Mouse (Mus musculus) adrenal gland, adult 2 months (tissue): Measurements from ENCODE around the gene Copg1. TPM values are rescaled to one million over a fixed set of nuclear protein-coding genes. Genes with fewer than 3 reads are reported as not detected.
A peak's percentile ranks its signal among the peaks of the same experiment; 100 is the strongest.

Experiments used
- DNase-seq: peaks from one replicate; pipeline ENCODE4 v3.0.0; 2021
- long read RNA-seq: library from polyadenylated mRNA; stranded (forward); transcript quantifications from one replicate; pipeline ENCODE4 v2.0.0, GENCODE M21; 2021
- polyA plus RNA-seq: library from polyadenylated mRNA; depleted of rRNA; stranded (reverse); fragments of >200 nt; gene quantifications from 2 replicates; pipeline ENCODE4 v1.2.3, GENCODE M21; 2012; rRNA removed
- total RNA-seq, 2 experiments: library from RNA; stranded (reverse); gene quantifications; 2 replicates each; pipeline ENCODE4 v1.2.3; 2021

The Copg1 gene
- total RNA-seq = 100 to 1,000 TPM; 102 to 104 TPM
- 26.0 and 41.0 TPM in 2 replicates for polyA plus RNA-seq
- long read RNA-seq, full-length matches to known transcripts = 137 of 174 reads
- long read RNA-seq, partial matches to known transcripts = 28 of 174 reads
- long read RNA-seq, other reads (novel, unspliced or antisense) = 9 of 174 reads

DNA sequence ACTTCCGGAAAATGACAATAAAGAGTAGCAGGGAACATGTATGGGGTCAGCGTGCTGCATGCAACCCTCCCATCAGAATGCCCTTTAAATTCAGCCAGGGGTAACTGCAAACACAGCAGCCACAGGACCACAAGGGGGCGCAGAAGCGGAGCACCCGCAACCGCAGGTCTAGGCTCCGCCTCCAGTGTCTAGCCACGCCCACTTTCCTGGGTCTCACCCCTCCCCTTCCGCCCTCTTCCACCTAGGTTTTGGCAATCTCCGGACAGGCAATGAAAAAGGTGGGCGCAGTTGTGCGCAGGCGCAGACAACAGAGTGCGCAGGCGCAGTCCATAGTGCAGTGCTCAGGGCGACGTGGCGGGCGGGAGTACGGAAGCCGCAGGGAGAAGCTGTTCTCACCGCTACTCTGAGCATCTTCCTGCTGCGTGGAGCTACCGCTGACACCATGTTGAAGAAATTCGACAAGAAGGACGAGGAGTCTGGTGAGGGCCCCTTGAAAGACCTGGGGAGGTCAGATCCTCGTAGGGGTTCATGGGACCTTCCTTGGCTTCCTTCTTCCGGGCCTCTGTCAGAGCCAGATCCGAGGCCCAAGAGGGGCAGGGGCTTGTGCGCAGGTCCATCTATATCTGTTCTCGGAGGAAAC, at the start of gene Copg1:
Copg1 (plus strand) TSS at position 221 of the 640 bp plus-strand sequence.
- DNase-seq = peak; percentile 100

DNA sequence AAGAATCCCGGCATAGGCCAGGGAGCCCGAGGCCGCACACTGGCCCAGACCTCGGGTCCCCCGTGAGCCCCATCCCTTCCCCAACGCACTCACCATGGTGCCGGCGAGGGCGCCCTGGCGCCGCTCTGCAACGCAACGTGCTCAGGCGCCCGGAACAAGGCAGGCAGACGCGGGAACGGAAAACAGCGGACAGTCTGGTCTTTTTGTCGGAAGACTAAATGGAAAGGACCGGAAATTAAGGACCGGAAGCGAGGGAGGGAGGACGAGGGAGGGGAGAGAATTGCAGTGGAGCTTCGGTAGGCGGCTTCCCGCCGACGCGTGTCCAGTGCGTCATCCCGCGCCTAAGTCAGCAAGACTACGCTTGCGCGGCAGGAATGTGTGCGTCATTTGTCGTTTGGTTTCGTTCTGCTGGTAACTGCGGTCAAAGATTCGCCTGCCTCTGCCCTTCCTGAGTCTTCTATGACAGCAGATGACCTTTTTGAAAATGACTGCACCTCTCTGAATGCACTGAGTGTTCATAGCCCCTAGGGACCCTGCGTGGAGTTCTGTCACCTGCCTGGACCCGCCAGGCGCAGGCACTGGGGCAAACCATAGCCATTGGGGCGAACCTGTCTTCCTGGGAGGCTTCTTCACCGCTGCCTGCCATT, 48.9 kb upstream of the Copg1 start, which contains the start of gene Isy1:
Isy1 (minus strand) TSS at position 248 of the 647 bp plus-strand sequence.
- peak; percentile 97 for DNase-seq

DNA sequence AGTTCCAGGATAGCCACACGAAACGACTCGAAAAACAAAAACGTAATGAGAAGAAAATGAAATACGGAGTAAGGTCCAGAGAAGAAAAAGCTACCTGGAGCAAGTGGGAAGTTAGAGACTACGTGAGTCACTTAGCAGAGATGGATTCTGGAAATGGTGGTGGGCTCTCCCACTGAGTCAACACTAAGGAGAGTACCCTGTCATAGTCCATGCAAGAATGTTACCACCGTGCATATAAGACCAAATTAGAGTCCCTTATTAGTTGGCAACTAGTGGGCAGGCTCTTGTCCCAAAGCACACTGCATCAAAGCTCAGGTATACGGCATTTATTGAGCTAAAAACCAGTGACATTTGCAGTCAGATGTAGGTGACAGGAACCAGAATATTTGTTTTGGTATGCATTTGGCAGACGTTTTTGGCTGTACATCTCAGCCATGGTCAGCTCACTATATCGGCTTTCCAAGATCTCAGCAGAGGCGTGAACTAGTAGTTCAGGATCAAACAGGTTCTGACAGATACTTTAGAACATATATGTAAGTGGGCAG, 47.7 kb upstream of the Copg1 start:
- no peak for DNase-seq

DNA sequence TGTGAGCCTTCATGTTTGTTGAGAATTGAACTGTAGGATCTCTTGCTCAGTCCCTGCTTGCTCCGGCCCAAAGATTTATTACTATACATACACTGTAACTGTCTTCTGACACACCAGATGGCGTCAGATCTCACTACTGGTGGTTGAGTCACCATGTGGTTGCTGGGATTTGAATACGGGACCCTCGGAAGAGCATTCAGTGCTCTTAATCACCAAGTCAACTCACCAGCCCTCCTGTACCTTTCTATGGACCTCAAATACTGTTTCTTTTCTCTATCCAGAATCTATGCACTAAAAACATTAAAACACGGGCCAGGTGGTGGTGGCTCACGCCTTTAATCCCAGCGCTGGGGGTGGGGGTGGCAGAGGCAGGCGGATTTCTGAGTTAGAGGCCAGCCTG, 46.0 kb upstream of the Copg1 start:
- no peak for DNase-seq

DNA sequence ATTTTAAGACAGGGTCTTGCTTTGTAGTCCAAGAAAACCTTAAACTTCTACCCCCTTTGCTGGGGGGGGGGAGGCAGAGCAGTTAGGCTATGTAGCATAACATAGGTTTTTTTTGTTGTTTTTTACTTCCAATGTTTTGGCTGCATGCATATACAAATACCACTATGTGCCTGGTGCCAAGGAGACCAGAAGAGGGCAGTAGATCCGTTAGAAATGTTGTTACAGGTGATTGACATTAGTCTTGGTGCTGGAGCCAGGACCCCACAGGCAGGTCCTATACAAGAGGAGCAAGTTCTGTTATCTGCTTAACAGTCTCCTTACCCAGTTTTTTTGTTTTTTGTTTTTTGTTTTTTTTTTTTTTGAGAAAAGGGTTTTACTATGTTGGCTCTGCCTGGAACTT, 45.4 kb upstream of the Copg1 start:
- no peak for DNase-seq

DNA sequence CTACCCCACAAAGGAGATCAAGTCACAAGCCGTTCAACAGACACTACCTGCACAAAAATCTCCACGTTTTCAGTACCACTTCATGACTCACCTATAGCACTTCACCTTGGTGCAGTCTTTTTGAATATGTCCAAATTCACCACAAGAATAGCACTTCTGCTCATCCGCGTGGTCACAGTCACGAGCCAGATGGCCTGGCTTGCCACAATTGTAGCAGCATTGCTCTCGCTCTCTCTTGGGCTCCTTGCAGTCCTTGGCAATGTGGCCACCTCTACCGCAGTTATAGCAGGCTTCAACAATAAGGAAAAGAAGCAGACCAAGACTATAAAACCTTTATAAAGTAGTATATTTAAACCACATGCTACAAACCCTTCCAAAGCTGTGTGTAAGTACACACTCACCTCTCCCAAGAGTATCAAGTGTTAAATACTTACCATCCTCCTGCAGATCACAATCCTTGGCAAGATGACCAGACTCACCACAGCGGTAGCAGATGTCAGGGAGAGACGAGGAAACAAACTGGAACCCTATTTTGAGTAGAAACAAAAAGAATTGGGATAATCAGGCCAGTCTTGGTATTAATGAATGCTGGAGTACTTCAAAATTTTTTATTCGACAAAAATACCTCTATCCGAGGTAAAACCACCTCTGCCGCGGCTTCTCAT, 42.5 kb upstream of the Copg1 start:
- no peak for DNase-seq

DNA sequence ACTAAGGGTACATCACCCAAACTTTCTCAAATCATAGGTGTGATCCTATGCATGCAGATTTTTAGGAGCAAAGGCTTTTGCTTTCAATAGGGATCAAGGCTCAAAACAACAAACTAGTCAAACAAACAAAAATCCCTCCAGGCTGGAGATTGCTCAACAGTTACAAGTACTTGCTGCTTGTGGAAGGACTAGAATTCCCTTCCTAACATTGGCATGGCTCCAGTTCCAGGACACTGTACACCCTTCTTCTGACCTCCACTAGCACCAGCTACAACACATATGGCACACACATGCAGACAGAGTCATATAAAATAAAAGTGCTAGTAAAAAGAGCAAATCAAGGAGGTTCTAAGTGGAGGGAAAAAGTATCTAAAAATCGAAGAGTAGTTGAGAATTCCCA, 40.8 kb upstream of the Copg1 start:
- DNase-seq = no peak

DNA sequence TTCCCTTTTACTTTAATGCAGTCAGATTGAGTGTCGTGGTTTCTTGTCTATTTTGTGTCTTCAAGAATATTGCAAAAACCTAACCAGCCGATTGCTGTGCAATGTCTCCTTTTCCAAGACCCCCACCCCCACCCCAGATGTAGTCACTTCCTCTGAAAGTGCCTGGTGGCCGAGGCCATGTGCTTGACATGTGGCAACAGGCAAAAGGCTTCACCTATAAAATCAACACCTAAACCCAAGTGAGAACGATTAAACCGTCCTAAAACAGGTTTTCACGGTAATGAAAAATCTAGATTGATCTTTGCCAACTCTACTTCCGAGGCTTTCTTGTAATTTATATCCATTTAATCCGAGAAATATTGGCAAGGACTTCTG, 37.8 kb upstream of the Copg1 start:
- DNase-seq = no peak

DNA sequence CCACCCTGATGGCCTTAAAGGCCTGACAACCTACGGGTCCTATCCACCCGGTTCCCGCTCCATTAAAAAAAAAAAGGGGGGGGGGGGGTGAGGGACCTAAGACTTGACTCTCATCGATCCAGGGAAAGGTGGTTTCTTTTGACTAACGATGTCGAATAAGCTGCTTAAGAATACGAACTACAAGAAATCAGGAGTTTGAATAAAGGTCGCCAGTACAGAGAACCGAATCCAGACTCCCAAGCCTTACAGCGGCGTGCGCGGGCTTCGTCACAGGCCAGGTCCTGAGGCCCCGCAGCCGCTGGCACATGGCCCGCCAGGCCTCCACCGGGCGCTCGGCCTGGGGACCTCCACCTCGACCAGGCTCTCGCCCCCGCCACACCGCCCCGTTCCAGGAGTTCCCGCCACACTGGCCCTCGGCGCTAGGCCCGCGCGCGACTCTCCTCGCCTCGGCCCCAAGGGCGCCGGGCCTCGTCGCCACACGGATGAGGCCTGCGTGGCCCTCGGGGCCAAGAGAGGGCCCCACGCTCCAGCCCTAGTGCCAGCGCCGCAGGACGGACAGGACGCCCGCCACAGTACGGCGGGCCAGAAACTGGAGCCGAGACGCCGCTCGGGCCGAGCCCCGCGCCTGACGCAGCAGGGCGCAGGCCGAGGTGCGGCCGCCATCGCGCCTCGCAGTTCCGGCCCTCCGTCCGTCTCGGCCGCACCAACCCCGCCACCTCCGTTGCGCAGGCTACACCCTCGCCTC, 37.3 kb upstream of the Copg1 start:
- peak; percentile 82 for DNase-seq

DNA sequence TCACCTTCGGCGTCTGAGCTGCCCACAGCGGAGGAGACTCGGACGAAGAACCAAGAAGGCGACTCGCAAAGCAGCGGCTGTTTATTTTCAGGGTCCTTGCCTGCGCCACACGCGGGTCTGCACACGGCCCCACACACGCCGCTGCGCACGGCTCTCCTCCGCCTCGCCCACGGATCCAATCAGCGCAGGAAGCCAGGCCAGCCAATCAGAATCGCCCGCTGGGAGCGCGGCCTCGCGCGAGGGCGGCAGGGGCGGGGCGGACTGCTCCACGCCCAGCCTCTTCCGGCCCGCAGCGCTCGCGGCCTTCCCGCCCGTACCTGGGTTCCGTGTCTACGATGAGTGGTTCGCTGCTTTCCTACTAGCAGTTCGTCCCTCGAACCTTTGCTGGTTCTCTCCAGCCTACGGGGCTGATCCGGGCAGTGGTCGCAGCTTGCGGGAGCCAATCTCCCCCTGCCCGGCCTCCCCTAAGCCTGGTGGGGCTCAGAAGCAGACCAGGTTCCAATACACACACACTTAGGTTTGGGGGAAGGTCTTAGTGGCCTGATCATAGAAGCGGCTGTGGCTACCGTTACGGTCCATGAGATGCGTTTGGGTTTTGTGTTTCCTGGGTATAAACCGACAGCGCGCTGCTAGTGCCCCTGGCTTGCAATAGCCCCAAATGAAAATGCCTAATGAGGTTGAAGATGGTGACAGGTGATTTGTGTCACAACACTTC, 36.6 kb upstream of the Copg1 start, which contains the start of gene Cnbp:
Cnbp (minus strand) TSS at position 207 of the 715 bp plus-strand sequence.
- DNase-seq = peak; percentile 97

DNA sequence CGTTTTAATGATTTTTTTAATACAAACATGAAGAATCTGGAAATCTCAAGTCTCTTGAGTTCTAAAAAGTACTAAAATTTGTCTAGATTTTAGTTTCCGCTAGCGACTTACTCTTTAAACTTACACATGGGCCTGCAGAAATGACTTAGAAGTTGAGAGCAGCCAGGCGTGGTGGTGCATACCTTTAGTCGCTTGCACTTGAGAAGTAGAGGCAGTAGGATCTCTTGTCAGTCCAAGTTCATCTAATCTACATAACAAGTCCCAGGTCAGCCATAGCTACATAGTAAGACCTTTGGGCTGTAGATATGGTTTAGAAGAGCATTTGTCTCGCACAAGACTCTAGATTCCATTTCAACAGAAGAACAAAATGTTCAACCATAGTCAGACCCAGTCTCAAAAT, 35.7 kb upstream of the Copg1 start:
- DNase-seq = no peak

DNA sequence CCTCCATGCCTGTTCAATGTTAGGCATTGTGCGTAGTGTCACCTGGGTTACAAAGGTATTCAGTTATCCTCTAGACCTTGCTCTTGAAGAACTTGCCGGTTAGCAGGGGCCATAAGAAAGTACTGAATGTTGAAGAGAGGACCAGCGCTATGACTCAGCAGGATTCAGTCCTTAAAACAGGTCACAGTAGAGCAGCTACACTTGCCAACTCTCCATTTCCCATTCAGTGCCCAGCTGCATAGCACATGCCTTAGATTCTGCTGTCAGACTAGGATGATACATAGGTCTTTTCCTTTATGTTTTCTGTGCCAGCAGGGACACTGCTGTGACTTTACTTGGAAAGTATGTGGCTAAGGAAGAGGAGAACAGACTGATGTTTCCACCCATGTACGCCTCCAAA, 34.2 kb upstream of the Copg1 start:
- DNase-seq = no peak

DNA sequence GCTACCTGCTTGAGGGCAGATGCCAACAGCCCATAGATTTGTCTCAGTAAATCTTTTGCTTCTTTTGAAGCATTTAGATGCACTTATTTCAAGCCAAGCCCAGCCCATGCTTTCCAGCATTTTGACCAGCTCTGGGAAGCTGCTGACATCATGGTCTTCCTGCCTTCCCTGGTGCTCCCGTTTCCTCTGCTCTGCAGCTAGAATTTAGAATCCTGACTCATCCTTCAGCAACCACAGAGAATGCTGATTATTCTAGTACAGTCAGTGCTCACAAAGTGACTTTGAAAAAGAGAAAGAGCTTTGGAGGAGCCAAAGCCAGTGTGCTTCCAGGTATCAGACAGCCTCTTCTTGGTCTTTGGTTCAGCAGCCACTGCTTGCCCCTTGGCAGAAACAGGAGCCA, 30.5 kb upstream of the Copg1 start:
- DNase-seq = peak; percentile 40

DNA sequence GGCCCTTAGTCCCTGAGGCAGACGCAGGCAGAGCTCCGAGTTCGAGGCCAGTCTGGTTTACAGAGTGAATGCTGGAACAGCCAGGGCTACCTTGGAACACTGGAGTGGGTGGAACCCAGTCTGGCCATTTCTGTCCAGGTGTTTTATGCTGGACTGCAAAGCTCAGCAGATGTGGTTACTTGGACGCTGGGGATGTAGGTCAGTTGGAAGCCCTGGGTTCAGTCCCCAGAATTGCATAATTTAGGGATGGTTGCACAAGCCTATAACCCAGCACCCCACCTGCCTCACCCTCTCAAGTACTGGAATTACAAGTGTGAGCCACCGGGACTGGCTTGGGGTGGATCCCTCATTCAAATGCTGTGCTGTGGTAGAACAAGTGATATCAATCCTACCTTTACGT, 21.4 kb upstream of the Copg1 start:
- DNase-seq = no peak

DNA sequence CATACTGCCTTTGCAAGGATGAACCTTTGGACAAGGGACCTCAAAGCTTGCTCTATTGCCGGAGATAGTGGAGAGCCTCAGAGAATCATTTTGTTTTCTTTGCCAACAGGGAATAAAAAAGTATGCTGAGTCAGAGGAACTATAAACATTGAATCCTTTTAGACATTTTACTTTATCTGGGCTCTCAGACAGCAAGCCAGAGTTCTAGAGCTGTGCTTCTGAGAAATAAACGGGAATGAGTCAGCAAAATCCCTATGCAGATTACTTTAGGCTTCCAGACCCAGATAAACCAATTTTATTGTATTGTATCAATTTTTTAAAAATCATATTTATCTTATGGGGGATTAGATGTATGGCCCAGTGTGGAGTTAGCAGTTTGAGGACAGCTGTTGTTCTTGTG, 20.4 kb upstream of the Copg1 start:
- no peak for DNase-seq

DNA sequence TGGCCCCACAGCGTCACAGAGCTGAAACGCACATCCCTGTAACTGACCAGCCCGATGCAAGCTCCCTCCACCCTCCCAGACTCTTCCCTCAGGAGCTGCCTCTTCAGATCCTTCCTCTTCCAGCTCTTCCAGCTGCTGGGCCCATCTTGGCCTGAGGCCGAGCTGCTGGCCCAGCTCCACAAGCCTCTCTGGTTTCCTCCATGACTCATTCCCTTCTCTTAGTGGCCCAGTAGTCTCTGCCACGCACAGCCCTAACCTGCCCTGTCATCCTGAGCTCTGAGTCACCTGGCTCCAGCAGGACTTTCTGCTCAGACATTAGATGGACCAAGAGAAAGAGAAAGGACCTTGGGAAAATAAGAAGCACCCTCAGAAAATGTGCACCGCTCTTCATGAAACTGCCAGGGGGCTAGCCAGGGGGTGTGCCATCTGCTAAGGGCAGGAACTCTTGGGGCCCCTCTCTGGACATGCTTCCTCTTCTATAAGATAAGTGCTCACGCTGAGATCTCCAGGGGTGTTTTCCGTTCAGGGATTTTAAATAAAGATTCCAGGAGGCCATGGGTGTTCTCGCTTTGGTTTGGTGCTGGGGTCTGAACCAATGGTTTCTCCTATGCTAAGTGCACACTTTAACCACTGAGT, 18.6 kb upstream of the Copg1 start:
- peak; percentile 96 for DNase-seq

DNA sequence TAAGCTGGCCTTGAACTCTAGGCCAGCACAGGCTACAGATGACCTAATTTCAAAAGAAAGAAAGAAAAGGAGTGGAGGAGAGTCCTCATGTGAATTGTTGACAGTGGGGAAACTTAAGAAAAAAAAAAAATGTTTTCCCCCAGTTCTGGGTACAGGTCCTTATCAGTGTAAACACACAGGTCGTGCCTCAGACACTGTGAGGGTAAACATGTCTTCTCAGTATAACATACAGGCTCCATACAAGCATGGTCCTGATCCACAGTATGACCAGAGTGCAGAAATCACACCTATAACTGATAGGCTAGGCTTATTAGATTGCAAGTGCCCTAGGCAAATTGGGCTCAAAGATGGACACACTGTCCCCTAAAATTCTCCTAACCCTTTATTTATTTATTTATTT, 17.2 kb upstream of the Copg1 start:
- DNase-seq = no peak

DNA sequence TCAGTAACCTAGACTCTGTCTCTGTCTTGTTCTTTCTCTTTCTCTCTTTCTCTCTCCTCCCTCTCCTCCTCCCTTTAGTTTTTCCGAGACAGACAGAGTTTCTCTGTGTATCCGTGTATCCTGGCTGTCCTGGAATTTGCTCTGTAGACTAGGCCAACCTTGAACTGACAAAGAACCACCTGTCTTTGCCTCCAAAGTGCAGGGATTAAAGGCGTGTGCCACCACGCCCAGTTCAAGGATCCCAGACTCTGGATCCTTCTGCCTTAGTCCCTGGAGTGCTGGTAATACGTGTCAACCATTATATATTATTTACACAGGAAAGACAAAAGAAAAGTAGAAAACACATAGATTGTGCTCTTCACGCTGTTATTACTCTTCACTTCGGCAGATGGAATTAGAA, 16.4 kb upstream of the Copg1 start:
- no peak for DNase-seq

DNA sequence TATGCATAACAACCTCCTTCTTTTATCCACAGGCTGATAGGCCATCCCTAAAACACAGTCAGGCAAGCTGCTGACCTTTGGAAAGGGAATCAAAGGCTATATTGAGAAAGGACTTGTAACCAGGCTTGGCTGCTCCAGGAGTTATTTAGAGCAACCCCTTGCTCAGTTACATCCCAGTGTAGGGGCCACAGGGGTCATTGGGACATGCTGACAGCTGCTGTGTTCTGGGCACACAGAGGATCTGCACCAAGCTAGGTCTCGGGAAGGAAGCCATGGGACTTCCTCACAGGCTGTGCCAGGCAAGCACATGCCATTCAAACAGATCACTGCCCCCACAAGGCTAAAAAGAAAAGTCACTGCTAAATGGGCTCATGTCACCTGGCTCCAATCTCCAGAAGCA, 14.5 kb upstream of the Copg1 start:
- DNase-seq = peak; percentile 45

DNA sequence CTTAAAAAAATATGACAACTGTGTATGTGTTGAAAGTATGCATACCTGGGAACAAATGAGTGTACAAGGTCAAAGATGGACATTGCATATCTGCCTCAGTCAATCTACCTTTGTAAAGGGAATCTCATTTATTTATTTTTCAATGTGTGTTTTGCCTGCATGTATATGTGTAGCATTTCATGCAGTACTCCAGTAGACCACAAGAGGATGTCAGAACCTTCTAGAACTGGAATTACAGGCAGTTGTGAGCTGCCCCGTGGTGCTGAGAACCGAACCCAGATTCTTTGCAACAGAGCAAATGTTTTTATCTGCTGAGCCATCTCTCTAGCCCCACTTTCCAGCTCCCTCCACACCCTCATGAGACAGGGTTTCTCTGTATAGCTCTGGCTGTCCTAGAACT, 13.7 kb upstream of the Copg1 start:
- DNase-seq = no peak

DNA sequence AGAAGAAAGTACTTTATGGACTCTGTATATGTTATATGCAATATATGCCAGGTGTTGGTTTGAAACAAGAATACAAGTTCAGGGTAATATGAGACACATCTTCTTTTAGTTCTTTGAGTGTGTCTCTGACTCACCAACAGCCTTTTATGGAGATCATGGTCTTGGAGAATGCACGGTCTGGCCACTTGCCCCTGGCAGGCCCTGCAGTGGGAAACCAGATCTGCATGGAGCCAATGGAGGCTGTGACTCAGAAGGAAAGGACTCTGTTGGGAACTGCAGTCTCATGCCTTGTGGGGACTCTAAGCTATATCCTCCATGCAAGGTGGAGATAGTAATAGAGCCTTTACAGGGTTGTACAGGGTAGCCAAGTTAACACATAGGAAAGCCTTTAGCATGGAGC, 12.5 kb upstream of the Copg1 start:
- DNase-seq = peak; percentile 71
